Mouse (Mus musculus): ENCODE results near the gene Mdga1. TPM values are rescaled to one million over a fixed set of nuclear protein-coding genes. Genes with fewer than 3 reads are reported as not detected.
"Not testable (repeated sequence)": the region's sequence is repeated elsewhere in the genome, so short reads cannot be mapped to it uniquely, and the experiment has no call there.

The Mdga1 gene
- total RNA-seq, 2 experiments from 2014 or later: 0.58 to 2.4 TPM

GRCm38 (mm10) chr17:29823439-29824207, 146.3 kb downstream of the Mdga1 start:
- ATAC-seq (replicated peaks; ENCODE audit: low FRiP score, poor library complexity, severe bottlenecking): no peak

GRCm38 (mm10) chr17:29819608-29820007, 150.3 kb downstream of the Mdga1 start:
- ATAC-seq (replicated peaks; ENCODE audit: low FRiP score, poor library complexity, severe bottlenecking): no peak

GRCm38 (mm10) chr17:29818989-29819388, 150.9 kb downstream of the Mdga1 start:
- peak; percentile 29; the same call in 1 of the 2 replicates for ATAC-seq (replicated peaks; ENCODE audit: low FRiP score, poor library complexity, severe bottlenecking)

GRCm38 (mm10) chr17:29818264-29818945, 151.5 kb downstream of the Mdga1 start:
- ATAC-seq (replicated peaks; ENCODE audit: low FRiP score, poor library complexity, severe bottlenecking): no peak

GRCm38 (mm10) chr17:29814758-29815157, 155.1 kb downstream of the Mdga1 start:
- no peak for ATAC-seq (replicated peaks; ENCODE audit: low FRiP score, poor library complexity, severe bottlenecking)

GRCm38 (mm10) chr17:29813328-29813727, 156.6 kb downstream of the Mdga1 start:
- ATAC-seq (replicated peaks; ENCODE audit: low FRiP score, poor library complexity, severe bottlenecking): no peak

GRCm38 (mm10) chr17:29803545-29803944, 166.3 kb downstream of the Mdga1 start:
- no peak for ATAC-seq (replicated peaks; ENCODE audit: low FRiP score, poor library complexity, severe bottlenecking)

- peak; percentile 77 for ATAC-seq (replicated peaks; ENCODE audit: low FRiP score, poor library complexity, severe bottlenecking)
Measured at GRCm38 (mm10) chr17:29801358-29801757, 168.5 kb downstream of the Mdga1 start.

- no peak for ATAC-seq (replicated peaks; ENCODE audit: low FRiP score, poor library complexity, severe bottlenecking)
Measured at GRCm38 (mm10) chr17:29800096-29800455, 169.8 kb downstream of the Mdga1 start.

- ATAC-seq (replicated peaks; ENCODE audit: low FRiP score, poor library complexity, severe bottlenecking): no peak
Measured at GRCm38 (mm10) chr17:29799398-29800095, 170.3 kb downstream of the Mdga1 start.

- ATAC-seq (replicated peaks; ENCODE audit: low FRiP score, poor library complexity, severe bottlenecking): no peak
Measured at GRCm38 (mm10) chr17:29798151-29798550, 171.7 kb downstream of the Mdga1 start.

- ATAC-seq (replicated peaks; ENCODE audit: low FRiP score, poor library complexity, severe bottlenecking): no peak
Measured at GRCm38 (mm10) chr17:29796787-29797186, 173.1 kb downstream of the Mdga1 start.

- peak; percentile 63 for ATAC-seq (replicated peaks; ENCODE audit: low FRiP score, poor library complexity, severe bottlenecking)
Measured at GRCm38 (mm10) chr17:29796086-29796485, 173.8 kb downstream of the Mdga1 start.

GRCm38 (mm10) chr17:29795050-29795770, 174.7 kb downstream of the Mdga1 start:
- no peak for ATAC-seq (replicated peaks; ENCODE audit: low FRiP score, poor library complexity, severe bottlenecking)

- no peak for ATAC-seq (replicated peaks; ENCODE audit: low FRiP score, poor library complexity, severe bottlenecking)
Measured at GRCm38 (mm10) chr17:29791531-29792050, 178.3 kb downstream of the Mdga1 start.

- ATAC-seq (replicated peaks; ENCODE audit: low FRiP score, poor library complexity, severe bottlenecking): no peak
Measured at GRCm38 (mm10) chr17:29790231-29790740, 179.6 kb downstream of the Mdga1 start.

GRCm38 (mm10) chr17:29789715-29790114, 180.2 kb downstream of the Mdga1 start:
- 0 out of 2 replicates have a peak, but pooled peaks have one; percentile 35 for ATAC-seq (replicated peaks; ENCODE audit: low FRiP score, poor library complexity, severe bottlenecking)

- no peak for ATAC-seq (replicated peaks; ENCODE audit: low FRiP score, poor library complexity, severe bottlenecking)
Measured at GRCm38 (mm10) chr17:29788573-29788972, 181.3 kb downstream of the Mdga1 start.

GRCm38 (mm10) chr17:29784820-29785219, 185.1 kb downstream of the Mdga1 start:
- ATAC-seq (replicated peaks; ENCODE audit: low FRiP score, poor library complexity, severe bottlenecking): no peak

GRCm38 (mm10) chr17:29781472-29781871, 188.4 kb downstream of the Mdga1 start:
- not testable (repeated sequence) for ATAC-seq (replicated peaks; ENCODE audit: low FRiP score, poor library complexity, severe bottlenecking)
